ENCODE assay signal across 9 mouse cellular contexts in genomic region chr6:148687770-148688169, GRCm38 (mm10).
DNase-seq lines count a peak whose midpoint lies in the region; ATAC-seq and TF ChIP-seq lines count a peak whose summit lies in the region.
"Had no signal": no experiment of that assay in that cellular context is flagged by ENCODE, and none has a peak within 500 bp of the region (broad histone marks: within the 10 kb centered on the region; RNA-seq: fewer than 3 reads in every experiment).

No protein-coding gene starts in this region.

- no peaks in the 10 kb centered on the region for H3K4me1 ChIP-seq in intestine, postnatal 0 days (replicated peaks; ENCODE audit: control insufficient read depth, insufficient read depth, low read length)
- no peaks in the 10 kb centered on the region for H3K4me1 ChIP-seq in intestine, embryonic 16.5 days (ENCODE audit: control insufficient read depth, insufficient read depth, low read length)
- H3K4me1 ChIP-seq in limb, embryonic 11.5 days (ENCODE audit: control insufficient read depth, insufficient read depth, low read length): no peaks in the 10 kb centered on the region
- H3K4me1 ChIP-seq in midbrain, embryonic 16.5 days (ENCODE audit: control insufficient read depth, insufficient read depth, low read length): no peaks in the 10 kb centered on the region

- H3K4me2 ChIP-seq in intestine, postnatal 0 days (replicated peaks; ENCODE audit: low read depth): no peak overlapping the region
- no peak overlapping the region for H3K4me2 ChIP-seq in intestine, embryonic 16.5 days (ENCODE audit: low read depth, low read length)
- no peak overlapping the region for H3K4me2 ChIP-seq in limb, embryonic 11.5 days (ENCODE audit: low read depth, severe bottlenecking)
- no peak overlapping the region for H3K4me2 ChIP-seq in midbrain, embryonic 16.5 days (ENCODE audit: low read length)

- peak; percentile 80 for TF ChIP-seq CTCF in intestine, postnatal 0 days (IDR thresholded peaks at IDR 0.05; ENCODE audit: low read depth)

- peak; percentile 25 for DNase-seq in c-Kit-positive CD71-negative TER-119-negative erythroid progenitor cells, embryonic 14.5 days (ENCODE audit: low read depth)
- peak; percentile 48 for DNase-seq in forelimb bud, embryonic 11.5 days (ENCODE audit: low read depth, low spot score)
- DNase-seq in induced T-regulatory cell, adult 2 months (ENCODE audit: low read depth): peak; percentile 45
- DNase-seq in limb, embryonic 11.5 days (ENCODE audit: low spot score): peak; percentile 57
- peak; percentile 71 for DNase-seq in thymus, postnatal 14 days

- H3K9me3 ChIP-seq in intestine, postnatal 0 days (ENCODE audit: control insufficient read depth): no peaks in the 10 kb centered on the region
- H3K9me3 ChIP-seq in intestine, embryonic 16.5 days (ENCODE audit: control insufficient read depth, low read length): no peaks in the 10 kb centered on the region
- no peaks in the 10 kb centered on the region for H3K9me3 ChIP-seq in limb, embryonic 11.5 days (ENCODE audit: control insufficient read depth, low read length)
- no peaks in the 10 kb centered on the region; the same call in 1 of the 2 replicates for H3K9me3 ChIP-seq in midbrain, embryonic 16.5 days (replicated peaks; ENCODE audit: control insufficient read depth, low read length, poor library complexity, severe bottlenecking)

- no peak overlapping the region for H3K4me3 ChIP-seq in intestine, postnatal 0 days (ENCODE audit: low read depth, low read length)
- H3K4me3 ChIP-seq in intestine, embryonic 16.5 days (ENCODE audit: low read length): no peak overlapping the region
- no peak overlapping the region for H3K4me3 ChIP-seq in limb, embryonic 11.5 days (ENCODE audit: low read depth, low read length)
- H3K4me3 ChIP-seq in midbrain, embryonic 16.5 days (ENCODE audit: low read depth, low read length): no peak overlapping the region

- H3K9ac ChIP-seq in intestine, postnatal 0 days (ENCODE audit: low read depth, low read length): no peak overlapping the region
- H3K9ac ChIP-seq in intestine, embryonic 16.5 days (ENCODE audit: low read depth, low read length): no peak overlapping the region
- H3K9ac ChIP-seq in limb, embryonic 11.5 days (ENCODE audit: low read length): no peak overlapping the region
- no peak overlapping the region for H3K9ac ChIP-seq in midbrain, embryonic 16.5 days (ENCODE audit: low read depth, low read length)

- 32% methylated on average over 3 of the region's 4 CpGs for WGBS in intestine, postnatal 0 days
- 30% methylated on average over 3 of the region's 4 CpGs for WGBS in intestine, embryonic 16.5 days
- 47% methylated on average over 3 of the region's 4 CpGs for WGBS in limb, embryonic 11.5 days
- WGBS in midbrain, embryonic 16.5 days: 24% methylated on average over 3 of the region's 4 CpGs

- no peaks in the 10 kb centered on the region for H3K27me3 ChIP-seq in intestine, postnatal 0 days (replicated peaks; ENCODE audit: control insufficient read depth, insufficient read depth, low read length)
- no peaks in the 10 kb centered on the region for H3K27me3 ChIP-seq in intestine, embryonic 16.5 days (replicated peaks; ENCODE audit: control insufficient read depth, insufficient read depth, low read length)
- no peaks in the 10 kb centered on the region for H3K27me3 ChIP-seq in limb, embryonic 11.5 days (ENCODE audit: control insufficient read depth, insufficient read depth, low read length)
- no peaks in the 10 kb centered on the region for H3K27me3 ChIP-seq in midbrain, embryonic 16.5 days (ENCODE audit: control insufficient read depth, insufficient read depth, low read depth, low read length)

- no peaks in the 10 kb centered on the region for H3K36me3 ChIP-seq in intestine, postnatal 0 days (ENCODE audit: control insufficient read depth, insufficient read depth)
- H3K36me3 ChIP-seq in intestine, embryonic 16.5 days (ENCODE audit: control insufficient read depth, insufficient read depth, low read length): no peaks in the 10 kb centered on the region
- no peaks in the 10 kb centered on the region for H3K36me3 ChIP-seq in limb, embryonic 11.5 days (ENCODE audit: control insufficient read depth, insufficient read depth, low read length)
- no peaks in the 10 kb centered on the region for H3K36me3 ChIP-seq in midbrain, embryonic 16.5 days (ENCODE audit: control insufficient read depth, insufficient read depth, low read length)

- ATAC-seq in intestine, postnatal 0 days: no peak
- no peak for ATAC-seq in intestine, embryonic 16.5 days
- ATAC-seq in limb, embryonic 11.5 days (ENCODE audit: insufficient number of reproducible peaks, low FRiP score, low TSS enrichment, low read depth): no peak
- ATAC-seq in midbrain, embryonic 16.5 days: peak; percentile 73

- no peak overlapping the region for H3K27ac ChIP-seq in intestine, postnatal 0 days (ENCODE audit: low read depth, low read length)
- H3K27ac ChIP-seq in intestine, embryonic 16.5 days (ENCODE audit: low read length): no peak overlapping the region
- H3K27ac ChIP-seq in limb, embryonic 11.5 days (replicated peaks; ENCODE audit: low read depth, low read length): no peak overlapping the region
- no peak overlapping the region for H3K27ac ChIP-seq in midbrain, embryonic 16.5 days (ENCODE audit: low read length)
- H3K27ac ChIP-seq: macrophage had no signal
